Mouse (Mus musculus) ES-E14 (cell line): ENCODE measurements around the gene Olfr781.

Experiments
- CHD2 ChIP-seq: IDR thresholded peaks from 2 replicates; pipeline ENCODE4 v1.6.1; 2014; ENCODE audit warnings: mild to moderate bottlenecking, low read depth, low read length, inconsistent platforms
- MAFK ChIP-seq: IDR thresholded peaks from 2 replicates; pipeline ENCODE4 v1.6.1; 2014; ENCODE audit warnings: mild to moderate bottlenecking, low read depth, low read length, inconsistent platforms; ENCODE audit not compliant: insufficient read depth
- ZC3H11A ChIP-seq: IDR thresholded peaks from 2 replicates; pipeline ENCODE4 v1.6.1; 2012; ENCODE audit warnings: low read depth, mild to moderate bottlenecking, inconsistent platforms, low read length, borderline replicate concordance
- ZNF384 ChIP-seq: IDR thresholded peaks from 2 replicates; pipeline ENCODE4 v1.6.1; 2012; ENCODE audit warnings: low read depth, low read length, inconsistent platforms

- no peak for TF ChIP-seq CHD2
- no peak for TF ChIP-seq ZNF384
- TF ChIP-seq MAFK: no peak
- no peak for TF ChIP-seq ZC3H11A
These were observed 10.8 kb upstream of the Olfr781 start, which contains the start of gene Olfr780 for GRCm38 (mm10) chr10:129317817-129318216.
